Mouse (Mus musculus) megakaryocyte, embryonic 14.5 days (primary cell): Measurements from ENCODE around the gene Usp54.

ENCODE experiments used
- FLI1 ChIP-seq: IDR thresholded peaks from 2 replicates; pipeline ENCODE4 v1.6.1; 2012; ENCODE audit warnings: low read length, inconsistent platforms, mixed read lengths
- GATA1 ChIP-seq: IDR thresholded peaks from 3 replicates; pipeline ENCODE4 v1.6.1; 2012; ENCODE audit warnings: mixed read lengths, low read length, inconsistent platforms, borderline replicate concordance

GRCm38 (mm10) chr14:20599542-20599941 lies 41.3 kb downstream of the Usp54 start:
- TF ChIP-seq GATA1 (no peak), FLI1 (no peak)
